Mouse (Mus musculus): ENCODE measurements around the gene Slco1a5. TPM values are rescaled to one million over a fixed set of nuclear protein-coding genes. Genes with fewer than 3 reads are reported as not detected.

The Slco1a5 gene
- polyA plus RNA-seq, 1 experiment, result not detected

- Histone ChIP-seq H3K9me3 (ENCODE audit: control insufficient read depth, low read length) (no peaks in the 10 kb centered on the region), H3K36me3 (ENCODE audit: control insufficient read depth) (no peaks in the 10 kb centered on the region), H3K4me1 (ENCODE audit: control insufficient read depth) (no peaks in the 10 kb centered on the region), H3K27me3 (ENCODE audit: control insufficient read depth) (no peaks in the 10 kb centered on the region), H3K4me3 (replicated peaks) (no peak overlapping the region)
- TF ChIP-seq GATA1 (IDR thresholded peaks at IDR 0.05; ENCODE audit: low read length), result no peak
- TF ChIP-seq TAL1 (IDR thresholded peaks at IDR 0.05; ENCODE audit: low read length), result no peak
These were observed 102.6 kb downstream of the Slco1a5 start for GRCm38 (mm10) chr6:142220138-142220537.

- TF ChIP-seq GATA1 (IDR thresholded peaks at IDR 0.05; ENCODE audit: low read length) (no peak), TAL1 (IDR thresholded peaks at IDR 0.05; ENCODE audit: low read length) (no peak)
- no peaks in the 10 kb centered on the region for H3K9me3 ChIP-seq (ENCODE audit: control insufficient read depth, low read length)
- H3K27me3 ChIP-seq (ENCODE audit: control insufficient read depth), result no peaks in the 10 kb centered on the region
- no peaks in the 10 kb centered on the region for H3K4me1 ChIP-seq (ENCODE audit: control insufficient read depth)
- H3K4me3 ChIP-seq (replicated peaks), result no peak overlapping the region
- H3K36me3 ChIP-seq (ENCODE audit: control insufficient read depth), result no peaks in the 10 kb centered on the region
These were observed 111.0 kb downstream of the Slco1a5 start for GRCm38 (mm10) chr6:142211821-142212220.

GRCm38 (mm10) chr6:142209749-142210148 lies 113.0 kb downstream of the Slco1a5 start:
- no peaks in the 10 kb centered on the region for H3K36me3 ChIP-seq (ENCODE audit: control insufficient read depth)
- no peak for TF ChIP-seq GATA1 (IDR thresholded peaks at IDR 0.05; ENCODE audit: low read length)
- no peak for TF ChIP-seq TAL1 (IDR thresholded peaks at IDR 0.05; ENCODE audit: low read length)

GRCm38 (mm10) chr6:142208421-142208820 lies 114.4 kb downstream of the Slco1a5 start, which contains the start of gene Slco1a6:
Gene Slco1a6 (minus strand): TSS chr6:142208521.
- Histone ChIP-seq H3K9me3 (ENCODE audit: control insufficient read depth, low read length) (no peaks in the 10 kb centered on the region), H3K4me1 (ENCODE audit: control insufficient read depth) (no peaks in the 10 kb centered on the region), H3K36me3 (ENCODE audit: control insufficient read depth) (no peaks in the 10 kb centered on the region), H3K27me3 (ENCODE audit: control insufficient read depth) (no peaks in the 10 kb centered on the region), H3K4me3 (replicated peaks) (no peak within 1 kb of the TSS)
- TF ChIP-seq TAL1 (IDR thresholded peaks at IDR 0.05; ENCODE audit: low read length), result no peak
- no peak for TF ChIP-seq GATA1 (IDR thresholded peaks at IDR 0.05; ENCODE audit: low read length)

More at GRCm38 (mm10) chr6:142209749-142210148, 113.0 kb downstream of the Slco1a5 start:
- H3K4me3 ChIP-seq (replicated peaks), result no peak overlapping the region
- H3K27me3 ChIP-seq (ENCODE audit: control insufficient read depth), result no peaks in the 10 kb centered on the region
- H3K9me3 ChIP-seq (ENCODE audit: control insufficient read depth, low read length), result no peaks in the 10 kb centered on the region
- no peaks in the 10 kb centered on the region for H3K4me1 ChIP-seq (ENCODE audit: control insufficient read depth)

GRCm38 (mm10) chr6:142200524-142200923 lies 122.3 kb downstream of the Slco1a5 start:
- TF ChIP-seq TAL1 (IDR thresholded peaks at IDR 0.05; ENCODE audit: low read length) (no peak), GATA1 (IDR thresholded peaks at IDR 0.05; ENCODE audit: low read length) (no peak)
- no peak overlapping the region for H3K4me3 ChIP-seq (replicated peaks)
- H3K36me3 ChIP-seq (ENCODE audit: control insufficient read depth), result no peaks in the 10 kb centered on the region
- H3K27me3 ChIP-seq (ENCODE audit: control insufficient read depth), result no peaks in the 10 kb centered on the region
- 0 out of 2 replicates have a peak, but pooled peaks cover 4% of the 10 kb centered on the region for H3K9me3 ChIP-seq (ENCODE audit: control insufficient read depth, low read length)
- no peaks in the 10 kb centered on the region for H3K4me1 ChIP-seq (ENCODE audit: control insufficient read depth)

- Histone ChIP-seq H3K27me3 (ENCODE audit: control insufficient read depth) (no peaks in the 10 kb centered on the region), H3K4me1 (ENCODE audit: control insufficient read depth) (no peaks in the 10 kb centered on the region), H3K36me3 (ENCODE audit: control insufficient read depth) (no peaks in the 10 kb centered on the region), H3K9me3 (ENCODE audit: control insufficient read depth, low read length) (peaks cover 6% of the 10 kb centered on the region), H3K4me3 (replicated peaks) (no peak overlapping the region)
- TF ChIP-seq GATA1 (IDR thresholded peaks at IDR 0.05; ENCODE audit: low read length), result no peak
- no peak for TF ChIP-seq TAL1 (IDR thresholded peaks at IDR 0.05; ENCODE audit: low read length)
These were observed 128.5 kb downstream of the Slco1a5 start for GRCm38 (mm10) chr6:142194245-142194644.

- Histone ChIP-seq H3K36me3 (ENCODE audit: control insufficient read depth) (no peaks in the 10 kb centered on the region), H3K9me3 (ENCODE audit: control insufficient read depth, low read length) (peaks cover 6% of the 10 kb centered on the region), H3K27me3 (ENCODE audit: control insufficient read depth) (no peaks in the 10 kb centered on the region), H3K4me1 (ENCODE audit: control insufficient read depth) (no peaks in the 10 kb centered on the region), H3K4me3 (replicated peaks) (no peak overlapping the region)
- TF ChIP-seq TAL1 (IDR thresholded peaks at IDR 0.05; ENCODE audit: low read length) (no peak), GATA1 (IDR thresholded peaks at IDR 0.05; ENCODE audit: low read length) (no peak)
These were observed 130.8 kb downstream of the Slco1a5 start for GRCm38 (mm10) chr6:142191962-142192361.

- H3K27me3 ChIP-seq (ENCODE audit: control insufficient read depth), result no peaks in the 10 kb centered on the region
- H3K4me1 ChIP-seq (ENCODE audit: control insufficient read depth), result no peaks in the 10 kb centered on the region
- H3K36me3 ChIP-seq (ENCODE audit: control insufficient read depth), result no peaks in the 10 kb centered on the region
- peaks cover 3% of the 10 kb centered on the region for H3K9me3 ChIP-seq (ENCODE audit: control insufficient read depth, low read length)
- no peak overlapping the region for H3K4me3 ChIP-seq (replicated peaks)
- no peak for TF ChIP-seq TAL1 (IDR thresholded peaks at IDR 0.05; ENCODE audit: low read length)
- no peak for TF ChIP-seq GATA1 (IDR thresholded peaks at IDR 0.05; ENCODE audit: low read length)
These were observed 135.4 kb downstream of the Slco1a5 start for GRCm38 (mm10) chr6:142187426-142187825.

GRCm38 (mm10) chr6:142185868-142186415 lies 136.8 kb downstream of the Slco1a5 start:
- Histone ChIP-seq H3K4me3 (replicated peaks) (no peak overlapping the region), H3K27me3 (ENCODE audit: control insufficient read depth) (no peaks in the 10 kb centered on the region)
- TF ChIP-seq TAL1 (IDR thresholded peaks at IDR 0.05; ENCODE audit: low read length), result no peak
- TF ChIP-seq GATA1 (IDR thresholded peaks at IDR 0.05; ENCODE audit: low read length), result no peak

More at GRCm38 (mm10) chr6:142185868-142186415, 136.8 kb downstream of the Slco1a5 start:
- no peaks in the 10 kb centered on the region for H3K36me3 ChIP-seq (ENCODE audit: control insufficient read depth)
- no peaks in the 10 kb centered on the region; the same call in 1 of the 2 replicates for H3K9me3 ChIP-seq (ENCODE audit: control insufficient read depth, low read length)
- H3K4me1 ChIP-seq (ENCODE audit: control insufficient read depth), result no peaks in the 10 kb centered on the region

Other genes with a start within 250 kb of the Slco1a5 start
- not detected in 2 replicates for gene Slco1a6, start 114.5 kb downstream of the Slco1a5 start, polyA plus RNA-seq (2012)
- gene Iapp, start 24.6 kb downstream of the Slco1a5 start, polyA plus RNA-seq (2012), result not detected in 2 replicates
- 0.01 and 0.04 TPM in 2 replicates for gene Pyroxd1, start 22.7 kb upstream of the Slco1a5 start, polyA plus RNA-seq (2012)
- gene Recql, start 64.1 kb upstream of the Slco1a5 start, polyA plus RNA-seq (2012), result 0.16 and 0.25 TPM in 2 replicates
- 2.0 and 2.1 TPM in 2 replicates for gene Golt1b, start 64.2 kb upstream of the Slco1a5 start, polyA plus RNA-seq (2012)
- gene Spx, start 90.5 kb upstream of the Slco1a5 start, polyA plus RNA-seq (2012), result 0.02 TPM in 1 of 2 replicates, not detected in the other
- gene Gys2, start 150.1 kb upstream of the Slco1a5 start, polyA plus RNA-seq (2012), result 0.01 TPM in 1 of 2 replicates, not detected in the other
- 0.12 TPM in 1 of 2 replicates, not detected in the other for gene Ldhb, start 185.0 kb upstream of the Slco1a5 start, polyA plus RNA-seq (2012)
- gene Kcnj8, start 248.6 kb upstream of the Slco1a5 start, polyA plus RNA-seq (2012), result 0.02 TPM in 1 of 2 replicates, not detected in the other

Data from erythroblast, embryonic 14.5 days (primary cell).